ENCODE assay signal across 34 mouse cellular contexts in genomic region chr9:113430411-113430810, GRCm38 (mm10).
"Had no signal": no experiment of that assay in that cellular context is flagged by ENCODE, and none has a peak within 500 bp of the region (broad histone marks: within the 10 kb centered on the region; RNA-seq: fewer than 3 reads in every experiment).

No protein-coding gene starts in this region.

- H3K36me3 ChIP-seq: heart, embryonic 10.5 days; heart, embryonic 12.5 days; heart, embryonic 13.5 days; heart, embryonic 15.5 days; hindbrain, embryonic 10.5 days; hindbrain, embryonic 12.5 days; hindbrain, embryonic 13.5 days; hindbrain, embryonic 15.5 days; intestine, embryonic 15.5 days; kidney, embryonic 15.5 days had no signal

- H3K4me1 ChIP-seq: heart, embryonic 10.5 days; heart, embryonic 12.5 days; heart, embryonic 13.5 days; heart, embryonic 15.5 days; hindbrain, embryonic 10.5 days; hindbrain, embryonic 12.5 days; hindbrain, embryonic 13.5 days; hindbrain, embryonic 15.5 days; intestine, embryonic 15.5 days; kidney, embryonic 15.5 days had no signal

- H3K9ac ChIP-seq: heart, embryonic 12.5 days; heart, embryonic 13.5 days; heart, embryonic 15.5 days; hindbrain, embryonic 12.5 days; hindbrain, embryonic 13.5 days; hindbrain, embryonic 14.5 days; hindbrain, embryonic 15.5 days; intestine, embryonic 15.5 days; kidney, embryonic 15.5 days had no signal

- ATAC-seq: hindbrain, embryonic 16.5 days; hindbrain, postnatal 0 days; inflammation-experienced regulatory T-cells, adult 6 months; intestine, embryonic 15.5 days; intestine, embryonic 16.5 days; intestine, postnatal 0 days had no signal

- H3K4me2 ChIP-seq: heart, embryonic 11.5 days; heart, embryonic 12.5 days; heart, embryonic 13.5 days; heart, embryonic 15.5 days; hindbrain, embryonic 12.5 days; hindbrain, embryonic 13.5 days; hindbrain, embryonic 14.5 days; hindbrain, embryonic 15.5 days; intestine, embryonic 15.5 days; kidney, embryonic 15.5 days had no signal

- H3K4me3 ChIP-seq: heart, embryonic 10.5 days; heart, embryonic 12.5 days; heart, embryonic 13.5 days; heart, embryonic 15.5 days; hindbrain, embryonic 10.5 days; hindbrain, embryonic 12.5 days; hindbrain, embryonic 13.5 days; hindbrain, embryonic 15.5 days; intestine, embryonic 15.5 days; kidney, embryonic 15.5 days; layer of hippocampus, adult 2 months had no signal

- DNase-seq: heart, postnatal 10 days; heart, postnatal 14 days; heart, postnatal 36 days; kidney, adult 11 months; kidney, adult 18-20 months; kidney, adult 2 months; kidney, adult 8-10 months; kidney, adult 9 months; kidney, postnatal 10 days; kidney, postnatal 14 days; kidney, postnatal 25 days; kidney, postnatal 36 days; kidney, postnatal 4 days; layer of hippocampus, adult 9-11 months; layer of hippocampus, postnatal 36 days had no signal

- H3K9me3 ChIP-seq: heart, embryonic 10.5 days; heart, embryonic 12.5 days; heart, embryonic 15.5 days; hindbrain, embryonic 10.5 days; hindbrain, embryonic 12.5 days; hindbrain, embryonic 13.5 days; hindbrain, embryonic 15.5 days; intestine, embryonic 15.5 days; kidney, embryonic 15.5 days had no signal

- H3K27me3 ChIP-seq: heart, embryonic 12.5 days; heart, embryonic 13.5 days; heart, embryonic 15.5 days; hindbrain, embryonic 12.5 days; hindbrain, embryonic 13.5 days; hindbrain, embryonic 15.5 days; intestine, embryonic 15.5 days; kidney, embryonic 15.5 days had no signal

- H3K27ac ChIP-seq: heart, embryonic 10.5 days; heart, embryonic 13.5 days; heart, embryonic 15.5 days; hindbrain, embryonic 10.5 days; hindbrain, embryonic 12.5 days; hindbrain, embryonic 13.5 days; hindbrain, embryonic 14.5 days; hindbrain, embryonic 15.5 days; hindbrain, postnatal 0 days; intestine, embryonic 15.5 days; kidney, embryonic 15.5 days; kidney, postnatal 0 days; layer of hippocampus, adult 2 months had no signal
